Mouse (Mus musculus): ENCODE measurements around the gene Hist1h3c.

DNA sequence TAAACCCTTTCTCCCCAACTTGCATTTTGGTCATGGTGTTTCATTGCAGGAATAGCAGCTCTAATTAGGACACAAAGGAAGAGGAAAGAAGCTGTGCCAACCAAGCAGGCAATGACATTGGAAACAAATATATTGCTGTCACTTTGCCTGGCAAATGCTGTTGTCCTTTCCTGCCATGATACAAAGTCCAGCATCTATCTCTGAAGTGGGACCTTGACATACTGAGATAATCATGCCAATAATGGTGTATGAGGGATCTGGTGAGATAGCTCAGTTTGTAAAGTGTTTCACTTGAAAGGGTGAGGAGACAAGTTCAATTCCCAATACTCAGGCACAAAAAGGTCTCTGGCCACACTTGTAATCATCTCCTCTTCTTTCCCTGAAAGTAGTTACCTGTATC, 21.4 kb upstream of the Hist1h3c start:
- no peak for TF ChIP-seq CTCF (IDR thresholded peaks at IDR 0.05; ENCODE audit: control insufficient read depth, insufficient read depth, insufficient replicate concordance, low read depth, low read length)
- no peak for TF ChIP-seq POLR2A (IDR thresholded peaks at IDR 0.05; ENCODE audit: control insufficient read depth, low read depth, low read length)

Data from testis, adult 2 months (tissue).